Mouse (Mus musculus) liver, adult 2 months (tissue): Measurements from ENCODE around the gene Zfp184.
"Not testable (repeated sequence)": the region's sequence is repeated elsewhere in the genome, so short reads cannot be mapped to it uniquely, and the experiment has no call there.

Experiments used
- CTCF ChIP-seq: fragments of 200-500 bp; IDR thresholded peaks from 2 replicates; pipeline ENCODE4 v1.5.1; 2011; ENCODE audit warnings: low read depth, low read length, control low read depth
- POLR2A ChIP-seq: fragments of 200-500 bp; IDR thresholded peaks from 2 replicates; pipeline ENCODE4 v1.6.1; 2011; ENCODE audit warnings: low read length, control low read depth; ENCODE audit not compliant: insufficient read depth; ENCODE audit errors: extremely low read depth

DNA sequence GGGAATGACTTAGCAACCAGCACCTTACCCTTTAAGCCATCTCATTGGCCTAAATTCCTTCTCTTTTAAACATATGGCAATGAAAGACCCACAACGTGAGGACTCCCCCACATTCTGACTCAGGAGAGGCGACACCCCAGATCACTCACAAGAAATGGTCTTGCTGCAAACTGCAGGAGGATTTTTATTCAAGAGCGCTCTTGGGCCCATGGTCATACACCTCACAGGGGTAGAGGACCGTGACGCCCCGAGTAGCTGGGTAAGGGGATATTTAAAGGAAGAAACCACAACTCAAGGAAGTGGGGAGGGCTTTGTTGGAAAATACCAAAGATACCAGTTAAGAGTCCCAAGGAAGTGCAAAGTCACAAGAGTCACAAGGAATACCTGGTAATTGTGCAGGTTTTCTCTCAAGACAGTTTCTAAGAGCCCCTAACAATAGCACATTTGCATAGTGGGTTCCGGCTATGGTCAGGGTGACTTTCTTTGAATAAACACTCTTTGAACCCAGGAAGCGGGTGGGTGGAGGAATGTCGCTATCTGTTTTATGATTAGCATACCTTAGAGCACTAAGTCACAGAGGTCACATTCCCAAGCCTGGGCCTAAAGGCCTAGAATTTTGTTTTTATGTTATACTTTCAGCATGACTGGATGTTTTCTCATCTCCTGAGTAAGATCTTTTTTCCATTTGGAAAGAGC, 43.9 kb upstream of the Zfp184 start:
- not testable (repeated sequence) for TF ChIP-seq CTCF, POLR2A
